Mouse (Mus musculus): ENCODE results near the gene Mup3.
"Not testable (repeated sequence)": the region's sequence is repeated elsewhere in the genome, so short reads cannot be mapped to it uniquely, and the experiment has no call there.

Mup3 gene

GRCm38 (mm10) chr4:62087241-62087640 is at the start of gene Mup3:
Mup3 (minus strand) TSS chr4:62087342.
- no peak for DNase-seq (ENCODE audit: low spot score in 2 of 2)

GRCm38 (mm10) chr4:62133706-62134105 is 46.6 kb upstream of the Mup3 start:
- peak; percentile 11 to 25 for DNase-seq (ENCODE audit: low spot score in 2 of 2)

- peak in 1 of 2 experiments; percentile 5 for DNase-seq (ENCODE audit: low spot score in 2 of 2)
These were observed 16.2 kb upstream of the Mup3 start for GRCm38 (mm10) chr4:62103366-62103765.

- DNase-seq (ENCODE audit: low spot score in 2 of 2) = no peak
These were observed 811 bp upstream of the Mup3 start for GRCm38 (mm10) chr4:62087953-62088352.

- no peak for DNase-seq (ENCODE audit: low spot score in 2 of 2)
These were observed 4.4 kb downstream of the Mup3 start for GRCm38 (mm10) chr4:62082755-62083154.

GRCm38 (mm10) chr4:62075126-62075525 is 12.0 kb downstream of the Mup3 start:
- DNase-seq (ENCODE audit: low spot score in 2 of 2) = no peak

GRCm38 (mm10) chr4:62054780-62055179 is 32.4 kb downstream of the Mup3 start:
- DNase-seq (ENCODE audit: low spot score in 2 of 2) = not testable (repeated sequence)

- DNase-seq (ENCODE audit: low spot score in 2 of 2) = not testable (repeated sequence)
These were observed 33.1 kb downstream of the Mup3 start, which contains the start of gene Mup20 for GRCm38 (mm10) chr4:62054058-62054457. Mup20 (minus strand) TSS chr4:62054158.
